Mouse (Mus musculus) NIH3T3 (cell line): ENCODE data around the gene Ankrd52.
A peak's percentile ranks its signal among the peaks of the same experiment; 100 is the strongest.

Source experiments
- DNase-seq: peaks from one replicate; pipeline ENCODE4 v3.0.0-alpha.2; 2012; ENCODE audit warnings: low read depth

Gene Ankrd52

DNA sequence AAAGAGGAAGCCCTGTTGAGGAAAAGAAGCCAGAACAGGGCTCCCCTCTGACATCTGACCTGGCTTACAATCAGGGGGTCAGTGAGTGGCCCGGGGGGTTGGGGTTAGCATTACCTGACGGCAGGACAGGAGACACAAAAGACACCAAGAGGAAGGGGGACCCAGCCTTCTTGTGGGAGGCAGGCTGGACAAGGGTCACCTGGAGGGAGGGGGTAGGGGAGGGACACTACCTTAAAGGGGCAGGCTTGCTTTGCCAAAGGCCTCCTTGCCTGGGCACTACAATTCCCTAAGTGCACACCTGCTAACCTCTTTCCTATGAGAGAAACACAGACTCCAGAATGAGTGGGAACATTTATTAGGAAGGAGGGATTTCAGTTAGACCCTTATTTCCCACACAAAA lies 24.1 kb downstream of the Ankrd52 start, which contains the start of gene Slc39a5:
Gene Slc39a5, minus strand, starts transcription at position 174 of the 400 bp plus-strand sequence.
- DNase-seq: no peak

- no peak for DNase-seq
These were observed 24.7 kb downstream of the Ankrd52 start for GRCm38 (mm10) chr10:128401638-128402037.

- no peak for DNase-seq
These were observed 27.0 kb downstream of the Ankrd52 start for GRCm38 (mm10) chr10:128403931-128404330.

GRCm38 (mm10) chr10:128408591-128409535 lies 31.9 kb downstream of the Ankrd52 start:
- DNase-seq: peak; percentile 45

- DNase-seq: peak; percentile 99
These were observed 33.0 kb downstream of the Ankrd52 start for GRCm38 (mm10) chr10:128409692-128410559.

- DNase-seq: no peak
These were observed 33.6 kb downstream of the Ankrd52 start for GRCm38 (mm10) chr10:128410560-128410845.

GRCm38 (mm10) chr10:128411211-128412054 lies 34.5 kb downstream of the Ankrd52 start, which contains the start of the genes Nabp2 and Rnf41:
TSS of gene Nabp2 (minus strand) at chr10:128411492.
TSS of gene Rnf41 (plus strand) at chr10:128411657.
- DNase-seq: peak; percentile 98

- peak; percentile 87 for DNase-seq
These were observed 35.1 kb downstream of the Ankrd52 start for GRCm38 (mm10) chr10:128412055-128412381.

GRCm38 (mm10) chr10:128412558-128412957 lies 35.6 kb downstream of the Ankrd52 start:
- DNase-seq: no peak

DNA sequence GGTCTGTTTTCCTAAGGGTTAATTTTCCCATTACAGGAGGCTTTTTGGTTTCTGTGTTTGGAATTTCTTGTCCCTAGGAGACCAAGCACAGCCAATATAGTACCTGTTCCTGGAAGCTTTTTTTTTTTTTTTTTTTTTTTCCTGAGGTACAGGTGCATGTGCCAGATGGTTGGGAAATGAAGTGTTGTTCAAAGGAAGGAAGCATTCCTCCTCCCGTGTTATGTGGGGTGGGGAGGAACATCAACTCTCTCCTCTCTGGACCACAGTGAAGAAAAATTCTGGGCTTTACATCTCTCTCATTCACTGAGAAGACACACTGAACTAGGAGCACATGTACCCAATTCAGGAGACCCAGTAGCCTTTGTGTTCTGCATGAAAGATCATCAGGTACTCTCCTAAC lies 36.2 kb downstream of the Ankrd52 start:
- DNase-seq: no peak

DNA sequence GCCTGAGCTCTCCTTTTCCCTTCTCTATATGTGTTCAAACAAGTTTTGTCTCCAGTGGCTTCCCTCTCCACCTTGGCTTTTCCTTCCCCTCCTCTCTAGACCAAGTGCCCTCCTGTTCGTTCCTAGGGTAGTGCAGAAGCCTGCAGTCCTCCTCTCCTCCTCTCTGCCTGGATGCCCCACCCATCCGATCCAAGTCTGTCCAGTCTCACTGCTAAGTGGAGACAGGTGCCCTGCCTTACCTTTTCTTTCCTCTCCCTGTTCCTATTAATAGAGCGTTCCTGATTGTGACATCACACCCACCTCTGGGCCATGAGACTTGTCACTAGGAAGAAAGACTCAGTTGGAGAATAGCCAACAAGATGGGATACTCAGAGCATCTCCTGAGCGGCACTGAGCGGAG lies 37.9 kb downstream of the Ankrd52 start:
- DNase-seq: no peak

DNA sequence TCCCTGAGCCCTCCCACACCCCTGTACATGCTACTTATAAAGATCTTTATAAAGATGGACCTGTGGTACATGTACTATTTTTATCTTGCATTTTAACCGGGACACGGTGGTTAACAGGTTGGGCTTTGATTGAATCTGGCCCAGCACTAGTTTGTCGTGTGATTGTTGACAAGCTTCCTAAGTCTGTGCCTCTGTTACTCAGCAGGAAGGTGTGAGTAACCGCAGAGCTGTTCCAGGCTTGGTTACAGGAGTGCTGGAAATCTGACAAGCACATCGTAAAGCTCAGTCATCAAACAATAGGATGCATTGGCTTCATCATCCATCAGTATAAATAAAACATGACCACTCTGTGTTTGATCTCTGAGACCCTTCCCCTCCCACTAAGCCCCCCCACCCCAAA lies 45.5 kb downstream of the Ankrd52 start:
- no peak for DNase-seq

DNA sequence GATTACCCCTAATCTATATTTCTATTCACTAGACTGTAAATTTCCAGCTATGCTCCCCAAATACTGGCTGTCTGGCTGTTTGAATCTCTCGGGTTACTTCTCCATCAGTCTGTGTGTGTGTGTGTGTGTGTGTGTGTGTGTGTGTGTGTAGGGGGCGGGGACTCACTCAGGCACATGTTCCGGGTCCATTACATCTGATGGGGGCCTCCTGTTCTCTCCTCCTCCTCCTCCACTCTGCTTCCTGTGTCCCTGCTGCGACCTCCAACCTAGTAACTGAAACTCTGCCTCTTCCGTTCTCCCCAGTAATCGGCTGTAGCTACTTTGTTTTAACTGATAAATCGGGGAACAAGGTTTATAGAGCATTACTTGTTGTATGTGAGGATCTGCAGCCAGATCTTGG lies 47.7 kb downstream of the Ankrd52 start:
- no peak for DNase-seq

DNA sequence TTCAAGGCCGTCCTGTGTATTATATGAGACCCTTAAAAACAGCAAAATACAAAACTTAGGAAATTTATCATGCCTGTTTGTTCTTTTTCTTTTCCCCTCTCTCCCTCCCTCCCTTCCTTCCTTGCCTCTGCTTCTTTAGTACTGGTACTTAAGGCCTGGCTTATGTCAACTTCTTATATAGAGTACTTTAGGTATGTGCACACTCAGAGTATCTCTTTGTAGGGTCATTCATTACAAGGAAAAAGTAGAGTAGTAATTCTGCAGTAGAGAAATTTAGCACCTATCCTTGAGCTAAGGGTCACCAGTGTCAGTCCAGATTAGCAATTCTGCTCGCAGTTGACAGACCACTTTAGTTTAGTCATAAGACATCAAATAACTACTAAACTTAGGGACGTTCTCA lies 48.3 kb downstream of the Ankrd52 start:
- no peak for DNase-seq

DNA sequence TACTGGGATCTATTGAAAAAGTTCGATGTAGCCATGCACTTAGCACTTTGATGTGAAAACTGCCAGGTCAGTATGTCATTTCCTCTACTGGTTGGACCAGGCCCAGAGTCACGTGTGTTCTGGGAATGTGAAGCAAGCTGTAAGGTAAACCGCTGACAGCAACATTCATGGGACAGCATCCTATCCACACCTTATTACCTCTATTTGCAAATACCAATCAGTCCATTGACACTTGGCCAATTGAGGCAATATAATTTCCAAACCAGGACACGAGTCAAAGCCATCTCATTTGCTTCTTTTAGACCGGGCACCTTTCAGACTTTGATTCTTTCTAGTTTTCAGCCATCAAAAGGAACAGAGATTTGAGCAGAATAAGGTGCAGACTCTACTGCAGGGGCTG lies 52.1 kb downstream of the Ankrd52 start:
- no peak for DNase-seq

- no peak for DNase-seq
These were observed 52.5 kb downstream of the Ankrd52 start for GRCm38 (mm10) chr10:128429454-128429853.

DNA sequence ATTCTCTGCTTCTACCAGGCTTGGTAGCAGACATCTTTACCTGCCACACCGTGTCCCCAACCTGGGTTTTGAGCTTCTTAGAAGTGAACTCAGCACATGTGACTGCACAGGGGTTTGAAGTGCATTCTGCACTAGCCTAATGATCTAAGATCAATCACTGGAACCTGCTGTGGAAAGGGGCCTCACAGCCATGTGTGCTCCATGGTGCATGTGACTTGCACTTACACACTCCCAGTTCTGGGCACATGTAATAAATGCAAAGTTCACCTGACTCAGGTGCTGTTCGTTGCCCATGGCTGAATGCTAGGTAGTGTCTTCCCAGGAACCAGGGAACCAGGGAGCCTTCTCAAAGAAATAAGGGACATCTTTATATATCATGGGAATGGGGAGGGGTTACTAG lies 56.5 kb downstream of the Ankrd52 start:
- DNase-seq: no peak

DNA sequence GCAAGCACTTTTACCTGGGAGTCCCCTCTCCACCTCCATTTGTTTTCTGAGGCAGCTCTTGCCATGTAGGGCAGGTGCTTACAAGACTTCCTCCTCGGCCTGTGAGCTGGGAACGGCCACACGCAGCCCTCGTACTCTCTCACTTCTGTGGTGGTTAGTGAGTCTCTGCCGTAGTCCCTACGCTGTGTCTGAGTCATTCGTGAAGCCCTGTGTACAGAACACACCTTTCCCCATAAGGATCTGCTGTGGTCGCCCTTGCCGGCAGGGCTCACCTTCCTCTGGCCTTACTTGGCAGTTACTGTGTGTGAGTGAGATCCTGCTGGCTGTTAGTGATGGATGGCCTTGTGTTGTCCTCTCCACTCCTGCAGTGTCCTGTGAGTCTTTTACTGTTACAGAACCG lies 57.8 kb downstream of the Ankrd52 start:
- DNase-seq: no peak

- peak; percentile 28 for DNase-seq
These were observed 58.4 kb downstream of the Ankrd52 start for GRCm38 (mm10) chr10:128435186-128435823.

GRCm38 (mm10) chr10:128435873-128436272 lies 59.0 kb downstream of the Ankrd52 start:
- no peak for DNase-seq

DNA sequence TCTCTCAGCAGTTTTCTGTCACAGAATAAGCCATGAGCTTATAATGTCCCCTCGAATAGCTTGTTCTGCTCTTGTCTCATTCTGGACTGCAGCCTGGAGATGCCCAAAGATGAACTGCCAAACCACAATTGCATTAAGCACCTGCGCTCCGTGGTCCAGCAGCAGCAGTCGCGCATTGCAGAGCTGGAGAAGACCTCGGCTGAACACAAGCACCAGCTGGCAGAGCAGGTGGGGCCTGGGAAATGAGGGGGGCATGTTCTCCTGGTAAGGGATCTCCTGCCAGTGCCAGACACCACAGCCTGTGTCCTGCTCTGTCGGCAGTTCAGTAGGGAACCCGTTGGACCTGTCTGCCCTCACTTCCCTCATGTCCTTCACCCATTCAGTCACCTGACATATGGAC lies 59.5 kb downstream of the Ankrd52 start:
- DNase-seq: no peak
